Mouse (Mus musculus) retina, embryonic 14.5 days (tissue): Measurements from ENCODE around the gene Nfib.

Source experiments
- DNase-seq: peaks from one replicate; pipeline ENCODE4 v3.0.0-alpha.2; 2015; ENCODE audit warnings: low spot score

The Nfib gene

GRCm38 (mm10) chr4:82690267-82690666, 15.3 kb downstream of the Nfib start:
- DNase-seq: no peak

DNA sequence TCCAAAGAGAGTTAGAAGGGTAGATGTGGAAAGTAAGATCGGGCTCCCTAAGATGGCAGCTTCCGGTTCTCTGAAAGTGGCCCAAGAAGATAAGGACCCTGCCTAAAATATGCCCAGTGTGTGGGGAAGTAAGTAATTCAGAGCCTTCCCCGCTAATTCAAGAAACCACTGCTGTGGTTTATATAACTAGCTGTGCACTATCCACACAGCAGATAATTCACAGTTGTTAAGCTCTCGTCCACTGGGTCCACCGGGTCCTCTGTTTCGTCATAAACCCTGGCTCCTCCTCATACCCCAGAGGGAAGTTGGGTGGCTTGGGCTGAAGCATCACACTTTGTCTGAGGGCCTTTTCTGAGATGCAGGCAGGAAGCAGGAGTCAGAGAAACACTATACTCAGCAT, 19.5 kb downstream of the Nfib start:
- DNase-seq: no peak

GRCm38 (mm10) chr4:82684088-82684715, 21.3 kb downstream of the Nfib start:
- no peak for DNase-seq

DNA sequence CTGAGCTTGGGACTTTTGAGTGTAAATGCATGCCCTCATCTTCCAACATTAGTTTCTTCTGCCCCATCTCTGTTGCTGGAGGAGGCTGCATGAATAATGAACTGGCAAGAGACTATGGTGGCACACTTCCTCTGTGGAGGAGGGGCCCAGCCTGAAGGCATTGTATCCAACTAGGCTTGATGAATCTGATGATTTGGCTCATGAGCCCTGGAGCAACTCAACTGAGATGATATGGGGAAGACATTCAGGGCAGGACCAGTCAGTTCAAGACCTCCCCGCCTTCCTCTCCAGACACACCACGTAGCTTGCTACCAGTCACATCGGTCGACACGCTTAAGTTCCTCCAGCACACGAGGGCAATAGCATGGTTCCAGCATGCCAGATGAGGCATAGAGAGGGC, 22.0 kb downstream of the Nfib start:
- no peak for DNase-seq

DNA sequence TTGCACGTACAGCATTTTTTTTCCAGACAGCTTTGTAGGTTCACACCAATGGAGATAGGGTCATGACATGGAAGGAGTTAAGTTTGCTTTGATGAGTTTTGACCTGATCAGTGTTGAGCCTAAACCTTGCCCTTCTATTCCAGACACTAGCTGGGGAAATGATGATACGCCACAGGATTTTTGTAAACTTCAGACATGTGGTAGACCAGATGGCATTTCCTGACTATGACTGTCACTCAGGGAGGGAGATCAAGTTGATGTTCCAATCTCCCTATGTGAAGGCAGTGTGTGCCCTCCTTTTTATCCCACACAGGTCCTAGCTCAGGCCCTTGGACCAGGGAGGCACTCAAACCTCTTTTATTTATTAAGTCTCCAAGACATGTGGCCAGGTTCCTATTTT, 29.4 kb downstream of the Nfib start:
- no peak for DNase-seq

- DNase-seq: no peak
Observed at GRCm38 (mm10) chr4:82667271-82667872, 38.2 kb downstream of the Nfib start.

GRCm38 (mm10) chr4:82664436-82664835, 41.1 kb downstream of the Nfib start:
- no peak for DNase-seq

GRCm38 (mm10) chr4:82663749-82664381, 41.7 kb downstream of the Nfib start:
- DNase-seq: no peak

DNA sequence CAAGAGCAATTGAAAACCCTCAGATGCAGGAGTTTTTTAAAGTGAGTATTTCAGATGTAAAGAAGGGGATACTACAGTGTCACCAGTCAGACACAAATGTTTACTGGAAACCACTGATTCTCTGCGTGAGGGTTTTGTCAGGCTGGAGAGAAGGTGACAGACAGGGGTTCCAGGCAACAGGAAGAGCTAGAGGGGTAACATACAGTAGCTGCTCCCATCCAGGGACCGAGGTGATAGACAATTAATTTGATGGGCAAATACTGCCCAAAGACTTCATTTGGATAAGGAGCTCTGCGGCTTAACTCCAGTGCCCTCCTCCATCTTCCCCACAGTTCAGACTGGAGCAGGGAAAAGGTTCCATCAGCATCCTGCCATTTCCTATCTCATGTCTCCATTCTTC, 42.9 kb downstream of the Nfib start:
- DNase-seq: no peak

DNA sequence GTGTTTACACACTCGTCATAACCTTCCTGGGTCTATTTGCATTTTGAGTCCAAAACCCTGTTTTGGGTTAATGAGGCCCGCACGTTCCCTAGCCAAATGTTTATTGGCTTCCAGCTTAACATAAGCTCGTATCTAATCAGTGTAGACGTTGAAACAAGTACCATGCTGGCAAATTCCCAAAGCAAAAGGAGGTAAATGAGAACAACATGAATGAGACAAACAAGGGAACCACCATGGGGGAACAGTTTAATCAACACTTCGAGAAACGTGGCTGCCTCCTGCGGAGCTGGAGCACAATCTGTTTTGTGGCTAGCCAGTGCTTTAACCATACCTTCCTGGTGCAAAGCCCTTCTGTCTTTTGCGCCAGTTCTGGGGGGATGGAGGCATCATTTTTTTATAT, 43.3 kb downstream of the Nfib start:
- no peak for DNase-seq

- DNase-seq: no peak
Observed at GRCm38 (mm10) chr4:82661215-82661614, 44.3 kb downstream of the Nfib start.

- DNase-seq: no peak
Observed at GRCm38 (mm10) chr4:82645679-82646078, 59.9 kb downstream of the Nfib start.

- DNase-seq: peak; percentile 43
Observed at GRCm38 (mm10) chr4:82644797-82645196, 60.8 kb downstream of the Nfib start.

DNA sequence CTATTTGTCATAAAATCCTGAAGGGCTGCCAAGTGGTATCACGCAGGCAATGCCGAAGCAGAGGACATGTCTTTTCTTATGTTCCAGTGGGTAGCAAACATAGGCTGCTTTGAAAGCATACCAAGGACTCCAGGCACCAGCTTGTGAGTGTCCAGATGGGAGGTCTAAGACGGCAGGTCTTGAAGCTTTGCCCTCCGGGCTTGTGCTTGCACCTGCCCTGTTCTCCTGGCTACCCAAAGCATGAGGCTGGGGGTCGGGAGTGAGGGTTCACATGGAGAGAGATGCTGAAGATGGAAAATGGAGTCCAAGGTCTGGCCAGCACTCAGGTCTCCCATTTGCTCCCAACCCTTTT, 61.8 kb downstream of the Nfib start:
- no peak for DNase-seq

DNA sequence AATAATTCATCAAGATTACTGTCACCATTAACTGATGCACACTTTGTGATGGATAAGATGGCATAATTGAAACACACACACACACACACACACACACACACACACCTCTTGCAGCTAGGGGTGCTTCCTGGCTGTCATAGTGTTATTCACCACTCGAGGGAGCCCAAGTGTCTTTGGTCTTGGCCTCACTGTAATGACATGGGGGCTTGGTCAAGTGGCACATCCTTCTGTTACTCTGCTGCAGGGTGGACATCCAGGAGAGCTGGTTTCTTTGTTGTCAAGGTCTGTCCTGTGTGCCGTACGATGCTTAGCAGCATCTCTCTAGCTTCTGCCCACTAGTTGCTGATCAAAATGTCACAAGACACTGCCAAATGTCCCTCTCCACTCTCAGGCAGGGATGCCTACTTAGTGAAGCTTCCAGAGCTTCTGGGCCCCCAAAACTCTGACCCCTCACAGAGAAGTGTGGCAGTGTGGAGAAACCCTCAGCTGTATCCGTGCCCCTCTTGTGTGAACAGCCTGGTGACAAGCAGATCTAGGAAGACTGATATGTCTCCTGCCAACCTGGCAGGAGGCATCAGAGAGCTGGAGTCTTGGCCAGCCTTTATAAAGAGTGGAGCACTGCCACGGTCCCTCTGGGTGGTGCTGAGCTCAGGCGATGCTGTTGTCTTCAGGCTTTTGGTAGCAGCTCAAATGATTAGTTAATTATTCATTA, 62.4 kb downstream of the Nfib start:
- DNase-seq: peak; percentile 71

- DNase-seq: no peak
Observed at GRCm38 (mm10) chr4:82641066-82641680, 64.4 kb downstream of the Nfib start.

DNA sequence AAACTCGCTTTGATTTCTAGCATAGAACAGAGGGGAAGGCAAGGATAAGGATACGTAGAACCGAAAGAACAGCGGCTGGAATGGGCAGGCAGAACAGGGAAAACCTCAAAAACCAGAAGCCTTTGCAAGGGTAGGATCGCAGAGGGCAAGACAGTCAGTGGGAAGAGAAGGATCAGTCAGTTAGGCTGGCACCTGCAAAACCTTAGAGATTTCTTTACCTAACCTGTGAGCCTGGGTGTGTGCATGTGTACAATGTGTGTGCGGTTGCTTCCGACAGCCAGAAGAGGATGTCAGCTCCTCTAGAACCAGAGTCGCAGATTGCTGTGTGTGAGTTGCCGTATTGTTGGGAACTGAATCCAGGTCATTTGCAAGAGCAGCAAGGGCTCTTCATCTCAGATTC, 67.3 kb downstream of the Nfib start:
- DNase-seq: no peak

GRCm38 (mm10) chr4:82637633-82638032, 67.9 kb downstream of the Nfib start:
- no peak for DNase-seq

- peak; percentile 66 for DNase-seq
Observed at GRCm38 (mm10) chr4:82636658-82637057, 68.9 kb downstream of the Nfib start.

GRCm38 (mm10) chr4:82635881-82636280, 69.7 kb downstream of the Nfib start:
- DNase-seq: no peak

DNA sequence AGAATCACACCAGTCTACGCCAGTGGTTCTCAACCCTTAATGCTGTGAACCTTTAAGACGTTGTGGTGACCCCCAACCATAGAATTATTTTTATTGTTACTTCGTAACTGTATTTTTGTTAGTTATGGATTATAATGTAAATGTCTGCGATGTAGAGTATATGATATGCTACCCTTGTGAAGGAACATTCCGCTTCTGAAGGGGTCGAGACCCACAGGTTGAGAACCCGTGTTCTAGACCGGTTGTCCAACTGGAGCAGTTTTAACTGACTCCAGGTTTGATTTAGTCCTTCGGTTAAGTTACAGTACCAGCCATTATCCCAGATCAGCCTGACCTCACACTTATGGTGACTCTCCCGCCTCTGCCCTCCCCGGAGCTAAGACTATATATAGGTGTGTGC, 70.4 kb downstream of the Nfib start:
- no peak for DNase-seq

DNA sequence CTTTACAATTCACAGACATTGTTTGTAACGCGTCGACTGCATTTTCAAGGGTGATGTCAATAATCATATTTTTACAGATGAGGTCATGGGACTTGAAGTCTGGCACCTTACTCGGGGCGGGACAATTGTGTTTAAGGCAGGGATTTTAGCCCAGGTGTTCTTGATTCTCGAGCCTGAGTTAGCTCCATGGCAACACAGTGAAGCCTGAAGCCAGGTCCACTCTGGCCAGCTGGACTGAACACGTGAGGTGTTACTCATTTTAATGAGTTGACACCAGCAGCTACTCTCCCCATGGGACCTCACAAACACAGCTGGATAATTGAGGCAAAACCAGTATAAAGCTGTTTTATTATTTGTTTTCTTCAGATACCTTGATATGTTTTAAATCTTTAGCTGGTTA, 71.2 kb downstream of the Nfib start:
- no peak for DNase-seq
